Mouse (Mus musculus) ovary, postnatal 14 days (tissue): ENCODE data around the gene Sh3kbp1.
A peak's percentile ranks its signal among the peaks of the same experiment; 100 is the strongest.

Experiments
- DNase-seq: peaks from one replicate; pipeline ENCODE4 v3.0.0; 2022; ENCODE audit warnings: low spot score

Sh3kbp1 gene

DNA sequence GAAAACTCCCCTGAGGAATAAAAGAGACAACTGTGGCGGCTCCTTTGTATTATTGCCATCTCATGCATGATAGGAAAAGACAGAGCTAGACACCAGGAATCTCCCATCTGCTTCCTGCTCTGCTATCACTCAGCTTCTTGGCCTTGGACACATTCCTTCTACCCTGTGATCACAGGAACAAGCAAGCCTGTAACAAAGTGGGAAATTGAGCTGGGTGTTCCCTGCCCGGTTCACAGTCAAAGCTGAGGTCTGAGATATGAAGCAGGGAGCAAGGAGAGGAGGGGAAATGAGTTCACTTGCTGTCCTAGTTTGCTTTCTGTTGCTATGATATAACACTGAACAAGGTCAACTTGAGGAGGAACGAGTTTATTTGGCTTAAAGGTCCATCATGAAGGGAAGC is 301.8 kb downstream of the Sh3kbp1 start:
- DNase-seq: no peak

DNA sequence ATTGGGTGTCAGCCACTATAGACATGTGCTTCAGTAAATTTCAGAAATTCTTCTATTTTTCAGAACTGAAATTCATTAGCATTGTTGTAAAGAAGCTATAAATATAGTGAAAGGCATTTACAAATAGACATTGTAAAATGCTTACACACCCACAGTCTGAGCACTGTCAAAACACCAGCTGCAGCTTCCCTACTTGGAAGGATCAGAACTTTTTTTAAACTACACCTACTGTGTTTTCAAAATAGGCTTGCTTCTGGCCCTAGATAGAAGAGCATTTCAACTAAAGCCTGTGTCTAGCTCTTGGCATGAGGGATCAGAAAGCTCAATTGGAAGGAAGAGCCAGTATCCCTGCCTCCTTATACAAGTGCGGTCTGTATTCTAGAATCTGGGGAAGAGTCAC is 305.0 kb downstream of the Sh3kbp1 start:
- no peak for DNase-seq

DNA sequence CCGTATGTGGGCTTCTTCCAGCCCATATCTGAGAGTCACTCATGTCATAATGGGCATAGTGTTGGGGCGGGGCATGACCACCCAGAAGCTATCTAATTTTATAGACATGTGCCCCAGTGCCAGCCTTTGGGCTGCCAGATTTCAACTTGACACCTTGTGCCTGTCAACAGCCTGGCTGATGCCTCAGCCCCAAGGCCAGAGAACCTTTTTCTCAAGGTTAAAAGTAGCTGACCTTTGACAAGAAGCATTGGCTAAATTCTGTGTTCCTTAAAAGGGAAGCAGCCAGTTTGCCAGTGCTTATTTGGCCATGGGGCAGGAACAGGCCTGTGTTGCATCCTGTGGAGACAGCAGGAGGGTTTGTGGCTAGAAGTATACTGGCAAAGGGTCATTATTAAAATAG is 315.5 kb downstream of the Sh3kbp1 start:
- DNase-seq: no peak

DNA sequence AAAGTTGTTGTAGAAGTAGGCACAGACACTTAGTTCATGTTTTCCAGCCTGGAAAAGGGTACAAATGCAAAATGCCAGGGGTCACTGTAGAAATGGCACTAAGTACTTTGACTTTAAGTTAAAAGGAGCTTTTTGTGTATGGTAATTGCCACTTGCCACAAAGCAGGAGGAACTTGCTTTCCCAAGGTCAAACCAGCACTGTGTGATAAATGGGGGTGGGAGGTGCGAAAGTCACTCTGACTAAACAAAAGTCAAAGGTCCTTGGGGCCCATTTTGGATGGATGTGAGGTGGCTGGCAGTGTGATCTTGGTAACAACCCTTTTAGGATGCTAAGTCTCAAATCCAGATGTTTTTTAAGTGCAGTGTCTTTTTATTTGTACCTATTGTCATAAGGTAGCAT is 316.5 kb downstream of the Sh3kbp1 start:
- DNase-seq: no peak

DNA sequence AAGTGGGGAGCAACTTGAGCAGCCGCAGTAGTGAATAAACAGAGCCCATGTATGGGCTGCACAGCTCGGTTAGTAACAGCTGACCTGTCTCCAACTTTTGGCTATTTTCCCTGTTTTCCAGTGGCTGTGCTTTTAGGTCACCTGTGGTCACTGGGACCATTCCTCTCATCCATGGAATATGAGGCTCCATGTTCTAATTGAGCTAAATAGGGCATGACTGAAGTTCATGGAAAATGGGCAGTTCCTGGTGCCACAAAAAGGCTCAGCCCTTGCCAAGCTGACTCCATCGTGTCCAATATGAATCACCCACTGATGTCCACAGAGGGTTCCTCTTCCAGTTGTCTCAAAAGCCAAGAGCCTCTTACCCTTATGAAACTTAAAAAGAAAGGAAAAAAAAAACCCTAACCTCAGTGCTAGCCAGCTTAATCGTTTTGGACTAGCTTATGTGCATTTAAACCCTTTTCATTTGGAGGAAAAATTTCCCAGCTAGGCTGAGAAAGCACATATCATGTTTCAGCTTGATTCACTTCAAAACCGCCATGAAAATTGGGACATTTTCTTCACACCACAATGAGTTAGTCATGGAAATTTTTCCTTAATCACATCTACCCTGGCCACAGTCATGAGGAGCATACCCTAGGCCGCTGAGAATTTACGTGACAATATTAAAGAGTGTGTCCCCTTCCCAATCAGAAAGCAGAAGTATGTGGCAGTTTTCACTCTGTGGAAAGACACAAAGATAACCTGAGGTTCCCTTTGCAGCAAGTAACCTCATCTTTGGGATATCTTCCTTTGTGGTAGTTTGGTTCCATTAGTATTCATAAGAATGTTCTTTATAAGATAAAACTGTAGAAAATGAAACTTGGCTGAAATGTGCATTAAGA is 326.7 kb downstream of the Sh3kbp1 start:
- DNase-seq: no peak

DNA sequence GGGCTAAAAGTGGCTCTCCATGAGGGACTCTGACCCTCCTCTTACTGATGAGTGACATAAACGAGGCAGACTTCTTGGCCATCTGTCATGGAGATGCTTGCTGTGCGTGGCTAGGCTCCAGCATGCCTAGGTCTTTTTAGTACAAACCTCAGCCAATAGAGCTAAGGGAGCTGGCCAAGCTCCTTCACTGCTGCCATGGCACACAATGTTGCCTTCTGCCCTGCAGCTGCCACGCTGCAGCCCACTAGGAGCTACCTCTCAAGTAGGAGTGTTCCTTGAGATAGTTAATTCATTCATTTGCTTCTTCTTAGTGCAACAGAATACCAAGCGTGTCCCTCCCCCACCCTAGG is 327.3 kb downstream of the Sh3kbp1 start:
- DNase-seq: no peak

DNA sequence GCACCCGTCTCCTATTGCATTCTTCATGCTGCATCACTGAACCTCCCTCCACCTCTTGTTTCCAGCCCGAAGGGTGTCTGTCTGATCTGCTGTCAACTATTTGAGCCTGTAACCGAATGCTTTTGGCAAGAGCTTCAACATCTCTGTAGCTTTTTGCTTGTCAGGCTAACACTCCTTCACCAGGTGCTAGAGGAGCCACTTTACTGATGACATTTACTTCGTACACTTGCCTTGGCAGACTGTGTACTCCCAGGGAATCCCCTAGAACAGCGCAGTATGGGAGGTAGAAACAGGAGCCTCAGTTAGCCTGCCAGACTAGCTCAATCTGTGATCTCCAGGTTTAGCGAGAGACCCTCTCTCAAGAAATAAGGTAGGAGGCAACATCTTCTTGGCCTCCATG is 328.4 kb downstream of the Sh3kbp1 start:
- no peak for DNase-seq

DNA sequence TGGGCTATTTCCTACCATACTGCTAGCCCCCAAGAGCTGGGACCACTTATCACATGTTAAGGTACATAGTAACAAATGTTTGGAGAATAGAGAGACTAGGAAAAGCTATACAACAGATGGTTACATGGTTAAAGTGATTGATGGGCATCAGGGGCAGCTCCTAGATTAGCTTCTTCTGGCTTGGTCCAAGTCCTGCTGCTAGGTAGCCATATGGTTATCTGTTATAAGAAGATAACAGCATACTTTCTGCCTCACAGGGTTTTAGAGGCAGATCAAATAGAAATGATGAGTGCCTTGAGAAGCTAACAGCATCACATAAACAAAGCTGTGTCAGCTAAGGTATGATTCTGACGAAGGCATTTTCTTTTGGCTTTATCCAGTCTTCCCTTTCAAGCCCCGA is 334.3 kb downstream of the Sh3kbp1 start:
- no peak for DNase-seq

DNA sequence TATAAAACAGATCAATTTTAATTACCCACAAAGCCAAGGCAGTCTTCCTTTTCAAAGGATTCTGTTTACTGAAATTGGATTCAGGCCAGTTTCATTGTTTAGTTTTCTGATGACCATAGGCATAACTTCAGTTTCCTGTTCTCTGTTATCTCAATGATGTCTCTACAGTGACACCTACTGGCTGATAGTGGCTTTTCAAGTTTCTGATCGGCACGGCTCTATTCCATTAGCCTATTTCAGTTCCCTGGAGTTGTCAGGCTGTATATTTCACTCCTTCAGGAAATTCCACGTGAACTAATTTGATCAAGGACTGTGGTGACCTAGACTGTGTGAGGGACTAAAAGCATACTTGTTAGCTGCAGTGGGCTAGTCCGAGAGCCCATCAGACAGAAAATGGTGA is 336.2 kb downstream of the Sh3kbp1 start:
- peak; percentile 46 for DNase-seq

DNA sequence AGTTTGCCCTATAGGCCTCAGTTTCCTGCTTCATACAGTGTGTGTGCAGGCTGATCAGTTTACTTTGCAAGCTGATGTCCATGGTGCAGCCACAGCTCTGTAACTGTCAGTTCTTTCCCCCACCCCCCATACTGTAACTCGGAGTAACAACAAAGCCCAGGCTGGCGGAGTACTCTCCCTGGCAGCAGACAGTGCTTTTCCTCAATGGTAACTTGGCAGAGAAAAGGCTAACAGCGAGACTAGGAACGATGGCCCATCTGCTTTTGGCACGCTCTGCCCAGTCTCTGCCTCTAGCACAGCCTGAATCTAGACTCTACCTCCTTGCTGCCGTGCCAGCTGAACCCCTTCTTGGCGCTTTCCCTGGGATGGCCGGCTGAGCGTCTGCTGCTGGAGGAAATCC is 336.9 kb downstream of the Sh3kbp1 start:
- no peak for DNase-seq

DNA sequence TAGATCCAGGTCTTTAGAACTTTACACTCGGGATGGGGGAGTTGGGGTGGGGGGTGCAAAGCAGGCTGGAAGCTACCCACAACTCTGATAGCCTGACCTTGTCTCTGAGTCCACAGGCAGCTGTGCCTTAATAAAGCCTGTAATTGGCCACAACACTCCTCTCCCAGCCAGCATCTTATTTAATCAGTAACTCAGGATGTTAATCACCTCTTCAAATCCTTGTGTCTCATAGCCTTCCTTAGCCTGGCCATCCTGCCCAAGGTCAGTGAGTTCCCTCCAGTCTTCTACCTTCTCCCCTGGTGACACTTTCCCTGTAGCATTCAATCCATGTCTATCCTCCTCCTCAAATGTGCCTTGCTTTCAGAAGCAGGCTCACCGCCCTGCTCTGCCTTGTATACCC is 342.0 kb downstream of the Sh3kbp1 start:
- no peak for DNase-seq

DNA sequence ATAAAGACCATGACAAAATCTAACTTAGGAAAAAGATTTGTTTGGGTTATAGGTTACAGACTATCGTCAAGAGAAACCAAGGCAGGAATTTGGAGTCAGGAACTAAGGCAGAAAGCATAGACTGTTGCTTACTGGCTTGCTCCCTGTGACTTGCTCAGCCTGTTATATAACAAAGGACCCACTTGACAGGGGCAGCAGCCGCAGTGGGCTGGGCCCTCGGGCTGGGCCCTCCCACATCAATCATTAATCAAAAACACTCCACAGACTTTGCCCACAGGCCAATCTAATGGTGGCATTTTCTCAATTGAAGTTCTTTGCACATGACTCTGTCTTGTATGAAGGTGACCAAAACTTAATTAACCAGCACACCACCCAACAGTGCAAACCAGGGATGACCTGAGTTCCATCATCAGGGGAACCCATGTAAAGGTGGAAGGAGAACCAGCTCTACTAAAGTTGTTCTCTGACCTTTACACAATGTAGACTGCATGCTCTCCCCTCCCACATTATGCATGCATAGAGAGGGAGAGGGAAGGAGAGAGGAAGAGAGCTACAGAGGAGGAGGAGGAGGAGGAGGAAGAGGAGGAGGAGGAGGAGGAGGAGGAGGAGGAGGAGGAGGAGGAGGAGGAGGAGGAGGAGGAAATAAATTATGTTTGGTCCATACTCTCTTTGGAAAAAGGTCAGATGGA is 344.2 kb downstream of the Sh3kbp1 start:
- no peak for DNase-seq

DNA sequence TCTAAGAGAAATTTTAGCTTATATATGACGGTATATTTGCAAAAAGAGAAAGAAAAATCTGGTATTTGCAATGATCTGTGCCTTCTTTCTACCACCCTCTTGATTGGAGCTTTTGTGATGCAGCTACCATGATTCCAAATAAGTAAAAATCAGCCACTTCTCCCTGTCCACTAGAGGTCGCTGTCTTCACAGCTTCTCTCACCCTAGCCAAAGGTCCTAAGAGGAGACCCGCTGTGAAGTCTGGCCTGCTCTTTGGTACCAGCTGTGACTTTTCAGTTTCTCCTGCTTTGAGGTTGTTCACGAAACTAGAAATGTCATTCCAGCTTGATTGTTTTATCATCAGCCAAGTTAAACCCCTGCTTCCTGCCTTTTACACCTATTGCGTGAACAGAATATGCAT is 346.7 kb downstream of the Sh3kbp1 start:
- DNase-seq: no peak

DNA sequence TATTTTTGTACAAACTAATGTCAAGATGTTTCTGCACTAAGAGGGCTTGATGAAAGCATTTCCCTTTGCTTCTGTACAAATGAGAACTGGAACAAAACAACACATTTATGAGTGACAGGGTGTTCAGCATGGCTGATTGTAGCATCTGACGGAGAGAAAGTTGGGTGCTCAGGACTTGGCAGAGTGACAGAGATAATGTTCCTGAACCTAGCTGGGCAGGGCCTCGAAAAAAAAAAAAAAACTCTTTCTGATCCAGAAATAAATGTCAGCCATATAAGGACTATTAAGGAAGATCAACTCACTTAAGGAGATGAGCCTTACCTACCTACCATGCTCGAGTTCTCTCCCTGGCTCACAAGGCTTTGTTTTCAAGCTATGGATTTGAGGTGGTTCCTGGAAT is 349.2 kb downstream of the Sh3kbp1 start:
- no peak for DNase-seq

DNA sequence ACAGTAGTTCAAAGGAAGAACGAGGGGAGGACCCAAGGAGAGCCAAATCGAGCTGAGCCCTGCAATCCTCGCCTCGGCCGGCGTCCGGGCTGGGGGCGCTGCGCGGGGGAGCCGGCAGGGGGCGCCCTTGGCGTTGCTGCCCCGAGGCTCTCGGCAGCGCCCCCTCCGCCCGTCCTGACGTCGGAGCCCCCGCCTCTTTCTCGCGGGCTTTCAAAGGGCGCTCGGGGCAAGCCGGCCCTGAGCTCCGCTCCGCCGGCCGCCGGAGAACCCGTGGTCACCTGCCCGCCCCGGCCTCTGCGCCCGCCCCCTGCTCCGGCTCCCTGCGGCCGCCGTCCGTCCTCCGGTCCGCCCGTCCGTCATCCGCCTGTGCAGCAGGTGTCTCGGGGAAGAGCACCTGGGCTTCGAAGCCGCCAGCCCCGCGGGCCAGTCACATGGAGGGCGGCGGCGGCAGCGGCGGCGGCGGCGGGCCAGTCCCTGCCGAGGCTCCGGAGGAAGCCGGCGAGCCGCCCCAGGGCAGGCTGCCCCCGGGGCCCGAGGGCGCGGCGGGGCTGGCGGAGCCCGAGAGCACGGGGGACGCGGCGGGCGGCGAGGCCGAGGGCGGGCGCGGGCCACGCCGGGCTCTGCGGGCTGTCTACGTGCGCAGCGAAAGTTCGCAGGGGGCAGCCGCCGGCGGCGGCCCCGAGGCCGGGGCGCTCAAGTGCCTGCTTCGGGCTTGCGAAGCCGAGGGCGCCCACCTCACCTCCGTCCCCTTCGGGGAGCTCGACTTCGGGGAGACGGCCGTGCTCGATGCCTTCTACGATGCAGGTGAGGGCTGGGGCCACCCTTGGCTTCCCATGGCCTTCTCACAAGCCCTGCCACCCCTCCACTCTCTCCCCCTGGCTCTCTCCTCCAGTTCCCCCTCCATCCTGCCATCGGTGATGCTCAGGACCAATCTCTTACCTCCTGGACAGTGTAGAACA is 361.2 kb downstream of the Sh3kbp1 start, which contains the start of gene Map3k15:
Map3k15 (plus strand) TSS at position 432 of the 959 bp plus-strand sequence.
- DNase-seq: peak; percentile 36

DNA sequence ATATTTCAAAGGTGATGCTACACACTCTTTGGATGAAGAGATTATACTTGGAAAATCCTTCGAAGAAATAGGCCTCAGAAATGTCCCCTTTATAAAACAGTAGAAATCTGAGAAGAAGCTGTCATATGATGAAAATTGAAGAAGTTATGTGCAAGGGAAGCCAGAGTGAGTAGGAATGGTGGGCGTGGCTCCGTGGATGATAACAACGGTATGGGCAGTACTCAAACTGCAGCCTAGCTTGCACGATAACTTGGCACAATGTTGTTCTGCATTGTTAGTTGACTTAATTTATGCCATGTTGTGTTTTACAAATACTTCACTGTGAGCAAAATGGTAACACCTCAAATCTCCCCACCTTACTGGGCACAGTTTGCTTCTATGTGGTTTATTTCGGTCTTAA is 368.7 kb downstream of the Sh3kbp1 start:
- DNase-seq: no peak
